In genomic region chr19:25238121-25238520, GRCm38 (mm10) we compare ENCODE assay signal across 9 mouse cellular contexts. TPM values are rescaled to one million over a fixed set of nuclear protein-coding genes. Genes with fewer than 3 reads are reported as not detected.
DNase-seq lines count a peak whose midpoint lies in the region; ATAC-seq and TF ChIP-seq lines count a peak whose summit lies in the region.
"Had no signal": no experiment of that assay in that cellular context is flagged by ENCODE, and none has a peak within 500 bp of the region (broad histone marks: within the 10 kb centered on the region; RNA-seq: fewer than 3 reads in every experiment).

No protein-coding gene starts in this region.

- no peak for ATAC-seq in hindbrain, embryonic 13.5 days (ENCODE audit: low FRiP score)
- no peak for ATAC-seq in midbrain, embryonic 11.5 days (ENCODE audit: low FRiP score)

- no peak overlapping the region for H3K27ac ChIP-seq in heart, embryonic 10.5 days
- no peak overlapping the region for H3K27ac ChIP-seq in cortical plate, adult 2 months (ENCODE audit: insufficient read depth, low read length)
- no peak overlapping the region for H3K27ac ChIP-seq in hindbrain, embryonic 13.5 days
- no peak overlapping the region for H3K27ac ChIP-seq in midbrain, embryonic 11.5 days (ENCODE audit: low read depth, low read length)

- no peak for TF ChIP-seq CTCF in cortical plate, adult 2 months (IDR thresholded peaks at IDR 0.05; ENCODE audit: extremely low read depth, insufficient read depth, low read length)

- DNase-seq in heart, embryonic 10.5 days (ENCODE audit: low spot score), result no peak
- DNase-seq in heart, postnatal 25 days (ENCODE audit: low spot score), result no peak
- peak; percentile 90 for DNase-seq in midbrain, embryonic 11.5 days (ENCODE audit: low spot score, missing footprints)
- DNase-seq in spleen, postnatal 14 days (ENCODE audit: low spot score in 2 of 2), result no peak
- no peak for DNase-seq in adrenal gland, adult 8-10 months
- DNase-seq in layer of hippocampus, postnatal 14 days (ENCODE audit: low spot score in 2 of 2), result no peak
- DNase-seq: cerebellum, postnatal 36 days had no signal

- 0 out of 2 replicates have a peak overlapping the region, but pooled peaks have one; percentile 39 for H3K9ac ChIP-seq in hindbrain, embryonic 13.5 days
- H3K9ac ChIP-seq in midbrain, embryonic 11.5 days (ENCODE audit: low read length), result peak overlapping the region; percentile 22; the same call in 1 of the 2 replicates

- peak overlapping the region; percentile 100 for H3K4me2 ChIP-seq in hindbrain, embryonic 13.5 days
- peak overlapping the region; percentile 93 for H3K4me2 ChIP-seq in midbrain, embryonic 11.5 days

- intact Hi-C loops in heart, postnatal 25 days (cut with DNase I), result loop anchor here (5.0 kb wide), 1 partner anchor 89 kb away; no protein-coding TSS in a partner anchor

- H3K9me3 ChIP-seq in heart, embryonic 10.5 days, result no peaks in the 10 kb centered on the region
- H3K9me3 ChIP-seq in hindbrain, embryonic 13.5 days, result no peaks in the 10 kb centered on the region
- H3K9me3 ChIP-seq in midbrain, embryonic 11.5 days (ENCODE audit: control insufficient read depth, low read length), result no peaks in the 10 kb centered on the region

- 3% methylated on average over 13 of the region's 13 CpGs for WGBS in heart, embryonic 10.5 days
- WGBS in hindbrain, embryonic 13.5 days, result 4% methylated on average over 13 of the region's 13 CpGs
- 3% methylated on average over 13 of the region's 13 CpGs for WGBS in midbrain, embryonic 11.5 days

- peaks cover 9% of the 10 kb centered on the region; the same call in 1 of the 2 replicates for H3K27me3 ChIP-seq in heart, embryonic 10.5 days (ENCODE audit: insufficient read depth, poor library complexity, severe bottlenecking)
- peaks cover 40% of the 10 kb centered on the region for H3K27me3 ChIP-seq in hindbrain, embryonic 13.5 days
- peaks cover 3% of the 10 kb centered on the region; the same call in 1 of the 2 replicates for H3K27me3 ChIP-seq in midbrain, embryonic 11.5 days (ENCODE audit: control insufficient read depth, insufficient read depth, low read length)

- TF ChIP-seq POLR2A in cortical plate, adult 2 months (IDR thresholded peaks at IDR 0.05; ENCODE audit: extremely low read depth, insufficient read depth, low read length), result no peak

- no peaks in the 10 kb centered on the region for H3K36me3 ChIP-seq in heart, embryonic 10.5 days
- H3K36me3 ChIP-seq in hindbrain, embryonic 13.5 days, result no peaks in the 10 kb centered on the region
- no peaks in the 10 kb centered on the region for H3K36me3 ChIP-seq in midbrain, embryonic 11.5 days (ENCODE audit: control insufficient read depth, insufficient read depth, low read length)

- peaks cover 36% of the 10 kb centered on the region for H3K4me1 ChIP-seq in heart, embryonic 10.5 days
- H3K4me1 ChIP-seq in cortical plate, adult 2 months (ENCODE audit: control insufficient read depth, insufficient read depth, low read length), result no peaks in the 10 kb centered on the region
- H3K4me1 ChIP-seq in hindbrain, embryonic 13.5 days (replicated peaks), result peaks cover 17% of the 10 kb centered on the region
- H3K4me1 ChIP-seq in midbrain, embryonic 11.5 days (ENCODE audit: control insufficient read depth, insufficient read depth, low read length), result peaks cover 6% of the 10 kb centered on the region; the same call in 1 of the 2 replicates

- peak overlapping the region; percentile 69 for H3K4me3 ChIP-seq in heart, embryonic 10.5 days
- H3K4me3 ChIP-seq in cortical plate, adult 2 months (ENCODE audit: insufficient read depth, low read length), result peak overlapping the region; percentile 70; the same call in 1 of the 2 replicates
- H3K4me3 ChIP-seq in hindbrain, embryonic 13.5 days, result peak overlapping the region; percentile 77
- H3K4me3 ChIP-seq in midbrain, embryonic 11.5 days (ENCODE audit: low read depth, low read length), result peak overlapping the region; percentile 67

RNA-seq across cellular contexts. Expression of gene Kank1, which starts 1.3 kb away (rescaled TPM):
- 49.2 and 69.8 TPM in 2 replicates for polyA plus RNA-seq in heart, embryonic 10.5 days (2016; fragmentation: Nextera tagmentation; extraction: Ambion mirVana)
- total RNA-seq in heart, postnatal 25 days (2021), result 10 to 100 TPM; 42.4 to 43.5 TPM
- 11.6 and 13.7 TPM in 2 replicates for polyA plus RNA-seq in cortical plate, adult 2 months (2012; rRNA removed)
- polyA plus RNA-seq in hindbrain, embryonic 13.5 days (2015; fragmentation: Nextera tagmentation; extraction: Ambion mirVana), result 9.2 and 10.2 TPM in 2 replicates
- polyA plus RNA-seq in midbrain, embryonic 11.5 days (2014; fragmentation: Nextera tagmentation; extraction: Ambion mirVana), result 12.9 and 13.3 TPM in 2 replicates
- 10 to 100 TPM in 3 of 4 experiments, 1 to 10 TPM in 1; 8.9 to 18.6 (median 16.8) TPM for total RNA-seq in adrenal gland, adult 8-10 months (2022)
- total RNA-seq in layer of hippocampus, postnatal 14 days (2021), result 10 to 100 TPM; 42.7 to 45.0 TPM
